Mouse (Mus musculus) liver, adult 2 months (tissue): ENCODE measurements around the gene Cntn5.

ENCODE experiments used
- CTCF ChIP-seq: fragments of 200-500 bp; IDR thresholded peaks from 2 replicates; pipeline ENCODE4 v1.5.1; 2011; ENCODE audit warnings: low read depth, low read length, control low read depth
- POLR2A ChIP-seq: fragments of 200-500 bp; IDR thresholded peaks from 2 replicates; pipeline ENCODE4 v1.6.1; 2011; ENCODE audit warnings: low read length, control low read depth; ENCODE audit not compliant: insufficient read depth; ENCODE audit errors: extremely low read depth

- TF ChIP-seq CTCF (no peak), POLR2A (no peak)
These were observed 223.4 kb downstream of the Cntn5 start for GRCm38 (mm10) chr9:10681181-10681580.
